Mouse (Mus musculus) limb, embryonic 13.5 days (tissue): Measurements from ENCODE around the gene Tdgf1. TPM values are rescaled to one million over a fixed set of nuclear protein-coding genes. Genes with fewer than 3 reads are reported as not detected.

Experiments
- ATAC-seq: fragments of 200-750 bp; cut with Nextera tagmentation; 2 replicates; pipeline ENCODE4 v1.8.0; 2017; ENCODE audit warnings: low read depth, moderate number of reproducible peaks, moderate TSS enrichment; ENCODE audit not compliant: low FRiP score
- H3K27ac ChIP-seq: fragments of 300-500 bp; sonication (generic); 2 replicates; pipeline ENCODE4 v1.5.1; 2015; ENCODE audit warnings: inconsistent platforms, mild to moderate bottlenecking, moderate library complexity
- H3K27me3 ChIP-seq: fragments of 300-500 bp; sonication (generic); 2 replicates; pipeline ENCODE4 v1.6.1; 2015; ENCODE audit warnings: mild to moderate bottlenecking, inconsistent platforms
- H3K36me3 ChIP-seq: fragments of 300-500 bp; sonication (generic); 2 replicates; pipeline ENCODE4 v1.6.1; 2015; ENCODE audit warnings: inconsistent platforms, mild to moderate bottlenecking, moderate library complexity
- H3K4me1 ChIP-seq: fragments of 300-500 bp; sonication (generic); 2 replicates; pipeline ENCODE4 v1.6.1; 2015; ENCODE audit warnings: inconsistent platforms
- H3K4me2 ChIP-seq: fragments of 300-500 bp; sonication (generic); replicated peaks from 2 replicates; pipeline ENCODE4 v1.6.1; 2015; ENCODE audit warnings: inconsistent platforms, mild to moderate bottlenecking, moderate library complexity
- H3K4me3 ChIP-seq: fragments of 300-500 bp; sonication (generic); 2 replicates; pipeline ENCODE4 v1.5.1; 2015; ENCODE audit warnings: moderate library complexity, mild to moderate bottlenecking, inconsistent platforms
- H3K9ac ChIP-seq: fragments of 300-500 bp; sonication (generic); 2 replicates; pipeline ENCODE4 v1.6.1; 2015; ENCODE audit warnings: mild to moderate bottlenecking, inconsistent platforms
- H3K9me3 ChIP-seq: fragments of 300-500 bp; sonication (generic); 2 replicates; pipeline ENCODE4 v1.6.1; 2016; ENCODE audit warnings: inconsistent platforms
- WGBS: fragments of 180-500 bp; shearing (Covaris S2); methylation state at CpG from one replicate; pipeline ENCODE4 v1.1.7; 2015; 5-methylcytosine and 5-hydroxymethylcytosine counted together
- polyA plus RNA-seq: library from polyadenylated mRNA; unstranded; fragments of >200 nt; fragmentation: Nextera tagmentation; extraction: Ambion mirVana; gene quantifications from 2 replicates; pipeline ENCODE4 v1.2.1, GENCODE M21; 2015

Gene Tdgf1
- polyA plus RNA-seq, 1 experiment from 2014 or later: 0.11 TPM

DNA sequence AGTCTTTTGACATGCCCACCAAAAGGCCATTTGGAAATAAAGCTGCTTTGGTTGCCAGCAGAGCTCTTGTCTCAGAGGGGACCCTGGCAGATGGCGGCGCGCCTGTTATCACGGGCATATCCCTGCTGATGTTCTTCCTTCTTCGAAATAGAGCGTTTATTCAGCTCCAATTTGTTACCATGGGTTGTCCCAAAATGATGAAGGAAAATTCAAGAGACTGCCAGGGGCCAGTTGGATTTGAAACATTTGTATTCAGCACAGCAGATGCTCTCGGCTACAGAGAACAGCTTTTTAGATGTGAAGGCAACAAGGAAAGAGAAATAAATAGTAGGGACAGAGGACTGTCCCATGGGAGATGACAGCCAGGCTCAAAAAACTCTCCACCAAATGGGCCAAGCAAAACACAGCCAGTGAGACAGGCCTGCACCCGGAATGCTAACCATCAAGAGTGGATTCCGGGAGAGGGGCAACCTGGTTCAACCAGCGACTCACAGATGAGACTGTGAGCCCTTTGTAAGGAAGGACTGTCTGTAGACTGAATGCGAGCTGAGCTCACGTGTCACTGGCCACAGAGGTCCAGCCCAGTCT is 12.0 kb downstream of the Tdgf1 start:
- H3K4me1 ChIP-seq: no peaks in the 10 kb centered on the region
- ATAC-seq: no peak
- H3K36me3 ChIP-seq: no peaks in the 10 kb centered on the region
- no peak overlapping the region for H3K4me2 ChIP-seq
- H3K9me3 ChIP-seq: no peaks in the 10 kb centered on the region
- no peak overlapping the region for H3K4me3 ChIP-seq
- no peak overlapping the region for H3K27ac ChIP-seq
- H3K27me3 ChIP-seq: no peaks in the 10 kb centered on the region
- 87% methylated on average over 12 of the region's 12 CpGs for WGBS
- H3K9ac ChIP-seq: no peak overlapping the region

DNA sequence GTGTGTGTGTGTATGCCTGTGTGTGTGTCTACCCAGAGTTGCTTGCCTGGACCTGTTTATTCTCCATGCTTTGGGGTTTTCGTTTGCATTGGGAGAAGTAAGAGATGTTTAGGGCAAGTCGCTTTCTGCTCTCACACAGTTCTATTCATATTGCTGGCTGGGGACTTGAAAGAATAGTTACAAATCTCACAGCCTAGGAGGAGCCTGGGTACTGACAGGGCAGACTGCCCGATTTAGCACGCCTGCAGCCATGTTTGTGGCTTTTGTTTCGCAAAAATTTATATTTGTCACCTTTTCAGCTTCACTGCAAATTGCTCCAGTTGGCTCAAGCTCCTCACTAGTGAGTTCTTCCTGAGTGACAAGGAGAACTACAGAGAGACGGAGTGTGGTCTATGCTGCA is 14.4 kb downstream of the Tdgf1 start:
- Histone ChIP-seq H3K9ac (no peak overlapping the region), H3K36me3 (no peaks in the 10 kb centered on the region), H3K27ac (no peak overlapping the region), H3K27me3 (no peaks in the 10 kb centered on the region), H3K4me2 (no peak overlapping the region), H3K4me3 (no peak overlapping the region), H3K4me1 (no peaks in the 10 kb centered on the region; the same call in 1 of the 2 replicates), H3K9me3 (no peaks in the 10 kb centered on the region)
- WGBS: 80% methylated on average over 6 of the region's 6 CpGs
- no peak for ATAC-seq

DNA sequence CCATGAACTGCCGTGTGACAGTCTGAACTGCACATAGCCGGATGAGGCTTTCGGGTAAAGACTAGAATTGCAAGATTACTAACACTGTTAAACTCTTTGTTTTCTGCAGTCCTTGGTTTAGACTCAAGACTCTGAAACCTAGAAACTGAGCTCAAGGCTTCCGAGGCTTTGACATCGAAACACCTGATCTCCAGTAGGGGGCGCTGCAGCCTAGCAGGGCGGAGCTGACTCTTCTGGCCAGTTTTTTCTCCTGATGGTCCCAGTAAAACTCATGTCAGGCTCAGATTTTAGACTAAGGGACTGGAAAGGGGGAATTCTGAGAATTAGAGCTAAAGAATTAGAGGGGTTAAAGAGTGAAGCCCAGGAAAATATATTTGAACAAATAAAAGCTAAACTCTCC is 23.2 kb downstream of the Tdgf1 start:
- Histone ChIP-seq H3K4me2 (no peak overlapping the region), H3K4me3 (no peak overlapping the region), H3K4me1 (no peaks in the 10 kb centered on the region; the same call in 1 of the 2 replicates), H3K9ac (no peak overlapping the region), H3K27ac (no peak overlapping the region), H3K36me3 (no peaks in the 10 kb centered on the region), H3K9me3 (no peaks in the 10 kb centered on the region), H3K27me3 (no peaks in the 10 kb centered on the region)
- WGBS: 17% methylated on average over 7 of the region's 7 CpGs
- no peak for ATAC-seq

- Histone ChIP-seq H3K9me3 (no peaks in the 10 kb centered on the region), H3K4me1 (no peaks in the 10 kb centered on the region), H3K36me3 (no peaks in the 10 kb centered on the region), H3K4me3 (no peak overlapping the region), H3K27ac (no peak overlapping the region), H3K9ac (no peak overlapping the region), H3K27me3 (no peaks in the 10 kb centered on the region), H3K4me2 (no peak overlapping the region)
- WGBS: 65% methylated on average over 15 of the region's 15 CpGs
- no peak for ATAC-seq
Measured at GRCm38 (mm10) chr9:110920665-110921419, 25.1 kb downstream of the Tdgf1 start.

DNA sequence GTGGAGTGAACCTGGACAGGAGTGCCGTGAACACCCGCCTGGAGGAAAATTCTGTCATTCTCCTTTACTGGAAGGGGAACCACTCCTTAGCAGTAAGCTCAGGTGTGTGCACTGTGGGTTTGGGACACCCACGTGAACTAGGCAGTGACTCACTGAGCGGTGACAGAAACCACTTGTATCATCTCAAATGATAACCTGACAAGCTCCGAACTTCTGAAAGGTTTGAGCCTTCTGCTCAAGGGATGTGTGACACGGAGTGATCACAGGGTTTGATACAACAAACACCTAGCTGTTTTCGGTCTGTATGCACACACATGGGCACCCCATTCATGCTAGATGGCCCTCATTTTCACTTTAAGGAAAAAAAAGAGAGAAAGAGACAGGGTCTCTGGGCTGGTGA is 29.2 kb downstream of the Tdgf1 start, which contains the start of gene Fam240a:
Fam240a (minus strand) TSS at position 76 of the 400 bp plus-strand sequence.
- no peak for ATAC-seq
- no peaks in the 10 kb centered on the region for H3K36me3 ChIP-seq
- H3K4me3 ChIP-seq: no peak within 1 kb of the TSS
- no peaks in the 10 kb centered on the region for H3K4me1 ChIP-seq
- H3K9ac ChIP-seq: no peak within 1 kb of the TSS
- H3K27me3 ChIP-seq: no peaks in the 10 kb centered on the region
- 86% methylated on average over 7 of the region's 7 CpGs for WGBS
- H3K9me3 ChIP-seq: no peaks in the 10 kb centered on the region
- H3K27ac ChIP-seq: no peak within 1 kb of the TSS
- H3K4me2 ChIP-seq: no peak within 1 kb of the TSS

DNA sequence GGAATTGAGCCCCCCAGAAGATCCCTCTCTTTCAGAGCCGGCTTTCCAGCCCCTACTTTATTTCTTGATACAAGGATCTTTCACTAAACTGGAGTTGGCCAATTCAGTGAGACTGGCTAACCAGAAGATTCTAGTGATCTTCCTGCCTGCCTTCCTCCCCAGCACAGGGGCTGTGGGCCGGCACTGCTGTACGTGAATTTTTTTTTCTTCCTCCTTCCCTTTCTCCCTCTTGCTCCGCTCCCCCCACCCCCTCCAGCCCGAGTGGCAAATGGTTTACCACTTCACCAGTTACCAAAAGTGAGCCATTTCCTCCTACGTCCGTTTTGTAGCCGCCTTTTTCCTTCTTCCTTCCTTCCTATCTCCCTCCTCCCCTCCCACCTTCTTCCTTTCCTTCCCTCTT is 30.5 kb downstream of the Tdgf1 start:
- ATAC-seq: no peak
- Histone ChIP-seq H3K9ac (no peak overlapping the region), H3K4me1 (no peaks in the 10 kb centered on the region), H3K9me3 (no peaks in the 10 kb centered on the region), H3K27me3 (no peaks in the 10 kb centered on the region), H3K4me3 (no peak overlapping the region), H3K4me2 (no peak overlapping the region), H3K27ac (no peak overlapping the region), H3K36me3 (no peaks in the 10 kb centered on the region)
- WGBS: 65% methylated on average over 8 of the region's 8 CpGs

GRCm38 (mm10) chr9:110914631-110915236 is 31.2 kb downstream of the Tdgf1 start:
- ATAC-seq: no peak
- Histone ChIP-seq H3K27ac (no peak overlapping the region), H3K9ac (no peak overlapping the region), H3K4me3 (no peak overlapping the region), H3K4me2 (no peak overlapping the region), H3K36me3 (no peaks in the 10 kb centered on the region), H3K27me3 (no peaks in the 10 kb centered on the region), H3K9me3 (no peaks in the 10 kb centered on the region), H3K4me1 (no peaks in the 10 kb centered on the region)
- WGBS: 56% methylated on average over 21 of the region's 21 CpGs

GRCm38 (mm10) chr9:110909371-110909967 is 36.5 kb downstream of the Tdgf1 start:
- Histone ChIP-seq H3K4me2 (no peak overlapping the region), H3K4me1 (no peaks in the 10 kb centered on the region), H3K4me3 (no peak overlapping the region), H3K9me3 (no peaks in the 10 kb centered on the region), H3K36me3 (no peaks in the 10 kb centered on the region), H3K9ac (no peak overlapping the region), H3K27ac (peak overlapping the region; percentile 69; the same call in 1 of the 2 replicates), H3K27me3 (no peaks in the 10 kb centered on the region)
- 62% methylated on average over 6 of the region's 6 CpGs for WGBS
- no peak for ATAC-seq

DNA sequence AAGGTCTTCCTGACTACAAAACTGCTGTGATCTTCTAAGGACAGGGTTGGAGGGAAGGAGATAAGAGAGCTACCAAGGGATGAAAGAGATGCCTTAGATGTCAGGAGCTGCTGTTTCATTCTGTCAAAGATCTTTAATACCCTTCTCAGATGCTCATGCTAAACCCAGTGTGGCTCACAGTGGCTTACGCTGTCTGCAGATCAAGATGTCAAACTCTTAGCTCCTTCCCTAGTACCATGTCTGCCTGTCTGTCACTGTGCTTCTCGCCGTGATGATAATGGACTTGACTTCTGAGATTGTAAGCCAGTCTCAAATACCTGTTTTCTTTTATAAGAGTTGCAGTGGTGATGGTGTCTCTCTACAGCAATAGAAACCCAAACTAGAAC is 37.3 kb downstream of the Tdgf1 start:
- Histone ChIP-seq H3K4me2 (no peak overlapping the region), H3K27ac (no peak overlapping the region), H3K27me3 (no peaks in the 10 kb centered on the region), H3K4me3 (no peak overlapping the region), H3K9ac (no peak overlapping the region), H3K4me1 (no peaks in the 10 kb centered on the region), H3K36me3 (no peaks in the 10 kb centered on the region), H3K9me3 (no peaks in the 10 kb centered on the region)
- 93% methylated on average over 3 of the region's 3 CpGs for WGBS
- no peak for ATAC-seq

DNA sequence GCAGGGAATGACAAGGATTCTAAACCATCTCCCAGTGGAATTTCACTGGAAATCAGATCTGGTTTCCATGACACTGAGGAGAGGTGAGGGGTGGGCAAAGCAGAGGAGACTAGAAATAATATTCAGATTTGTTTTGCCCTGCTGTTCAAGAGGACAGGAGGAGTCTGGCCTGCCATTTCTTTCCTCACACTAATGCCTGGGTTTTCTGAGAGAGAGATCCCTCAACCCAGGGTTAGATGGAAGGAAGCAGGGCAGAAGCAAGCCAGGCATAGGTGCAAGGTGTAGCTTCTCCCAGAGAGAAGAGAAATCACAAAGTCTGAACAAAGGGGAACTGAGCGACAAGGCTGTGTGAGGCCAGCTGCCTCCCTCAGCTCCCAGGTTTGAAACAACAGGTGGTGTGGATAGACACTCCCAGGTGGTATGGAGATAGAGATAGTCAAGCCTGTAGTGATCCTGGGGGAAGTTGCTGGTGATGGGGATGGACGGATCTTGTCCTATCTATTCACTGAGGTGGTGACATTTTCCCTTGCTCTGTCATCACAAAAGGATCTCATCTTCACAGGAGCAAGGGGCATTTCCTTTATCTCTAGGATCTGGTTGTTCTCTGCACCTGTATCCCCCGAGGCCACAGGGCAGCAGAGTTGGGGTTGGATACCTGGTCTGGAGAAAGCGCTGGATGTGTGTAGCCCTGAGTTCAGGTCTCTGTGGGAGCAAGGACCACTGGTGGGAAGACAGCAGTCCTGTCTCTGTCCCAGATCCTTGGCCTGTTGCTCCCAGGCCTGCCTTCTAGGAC is 37.9 kb downstream of the Tdgf1 start:
- H3K4me2 ChIP-seq: no peak overlapping the region
- H3K9ac ChIP-seq: no peak overlapping the region
- no peak overlapping the region for H3K27ac ChIP-seq
- no peaks in the 10 kb centered on the region for H3K27me3 ChIP-seq
- 82% methylated on average over 4 of the region's 4 CpGs for WGBS
- no peaks in the 10 kb centered on the region for H3K36me3 ChIP-seq
- ATAC-seq: no peak
- H3K9me3 ChIP-seq: no peaks in the 10 kb centered on the region
- H3K4me3 ChIP-seq: no peak overlapping the region
- no peaks in the 10 kb centered on the region for H3K4me1 ChIP-seq

GRCm38 (mm10) chr9:110907201-110907837 is 38.6 kb downstream of the Tdgf1 start:
- no peak for ATAC-seq
- Histone ChIP-seq H3K9ac (no peak overlapping the region), H3K27ac (no peak overlapping the region), H3K4me1 (no peaks in the 10 kb centered on the region), H3K36me3 (no peaks in the 10 kb centered on the region), H3K9me3 (no peaks in the 10 kb centered on the region), H3K4me2 (no peak overlapping the region), H3K27me3 (no peaks in the 10 kb centered on the region), H3K4me3 (no peak overlapping the region)
- 89% methylated on average over 11 of the region's 11 CpGs for WGBS
